Mouse (Mus musculus): ENCODE measurements at regions not wholly inside any gene's neighbourhood (a gene's known extent, or its start where the extent isn't known, plus 50 kb on each side); places are given as distances from the start of the nearest gene placed in this dataset.

DNA sequence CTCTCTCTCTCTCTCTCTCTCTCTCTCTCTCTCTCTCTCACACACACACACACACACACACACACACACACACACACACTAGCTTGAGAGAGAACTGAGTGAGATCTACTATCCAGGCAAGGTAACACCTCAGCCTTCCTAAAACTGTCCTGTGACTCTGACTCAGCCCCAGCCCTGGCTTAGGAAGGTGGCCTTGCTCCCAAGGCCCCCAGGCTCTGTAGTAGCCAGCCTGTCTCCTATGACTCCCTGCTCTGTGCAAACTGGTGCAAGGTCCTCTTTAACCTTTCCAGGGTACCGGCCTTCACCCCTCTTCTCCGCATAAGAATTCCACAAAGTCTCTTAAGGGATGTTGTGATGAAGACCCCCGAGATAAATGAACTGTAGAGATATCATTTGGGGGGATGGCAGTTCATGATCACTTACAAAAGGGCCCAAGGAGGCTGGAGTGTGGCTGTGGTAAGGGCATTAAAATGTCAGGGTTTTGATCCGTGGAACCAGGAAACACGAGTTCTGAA, 114.1 kb downstream of the Erv3 start:
- H3K36me3 ChIP-seq (ENCODE audit: insufficient read depth, low read length): no peaks in the 10 kb centered on the region
- 83% methylated on average over 5 of the region's 5 CpGs for WGBS
- H3K4me2 ChIP-seq (replicated peaks; ENCODE audit: low read depth, low read length): no peak overlapping the region
- ATAC-seq: no peak
- H3K9me3 ChIP-seq (ENCODE audit: low read length): no peaks in the 10 kb centered on the region
- no peak overlapping the region for H3K27ac ChIP-seq (ENCODE audit: low read length)
- H3K9ac ChIP-seq (replicated peaks; ENCODE audit: low read depth): no peak overlapping the region
- TF ChIP-seq CTCF (IDR thresholded peaks at IDR 0.05) (no peak), EP300 (IDR thresholded peaks at IDR 0.05) (no peak)
- H3K4me3 ChIP-seq (ENCODE audit: low read depth, low read length): no peak overlapping the region
- no peaks in the 10 kb centered on the region for H3K4me1 ChIP-seq (ENCODE audit: insufficient read depth, low read depth, low read length)
- H3K27me3 ChIP-seq (replicated peaks; ENCODE audit: insufficient read depth, low read length): no peaks in the 10 kb centered on the region
- no peak for DNase-seq (ENCODE audit: low spot score)

- H3K4me2 ChIP-seq (replicated peaks; ENCODE audit: low read depth, low read length): no peak overlapping the region
- ATAC-seq (no peak), DNase-seq (ENCODE audit: low spot score) (no peak)
- no peaks in the 10 kb centered on the region for H3K4me1 ChIP-seq (ENCODE audit: insufficient read depth, low read depth, low read length)
- 78% methylated on average over 9 of the region's 9 CpGs for WGBS
- H3K9me3 ChIP-seq (ENCODE audit: low read length): no peaks in the 10 kb centered on the region
- no peaks in the 10 kb centered on the region for H3K27me3 ChIP-seq (replicated peaks; ENCODE audit: insufficient read depth, low read length)
- no peak overlapping the region for H3K9ac ChIP-seq (replicated peaks; ENCODE audit: low read depth)
- no peak overlapping the region for H3K4me3 ChIP-seq (ENCODE audit: low read depth, low read length)
- no peak overlapping the region for H3K27ac ChIP-seq (ENCODE audit: low read length)
- TF ChIP-seq EP300 (IDR thresholded peaks at IDR 0.05): no peak
- TF ChIP-seq CTCF (IDR thresholded peaks at IDR 0.05): no peak
- H3K36me3 ChIP-seq (ENCODE audit: insufficient read depth, low read length): no peaks in the 10 kb centered on the region
Measured at GRCm38 (mm10) chr2:131744957-131745356, 114.6 kb downstream of the Erv3 start.

GRCm38 (mm10) chr2:131740456-131740855, 119.1 kb downstream of the Erv3 start:
- H3K4me2 ChIP-seq (replicated peaks; ENCODE audit: low read depth, low read length): no peak overlapping the region
- no peaks in the 10 kb centered on the region for H3K4me1 ChIP-seq (ENCODE audit: insufficient read depth, low read depth, low read length)
- H3K9me3 ChIP-seq (ENCODE audit: low read length): no peaks in the 10 kb centered on the region
- TF ChIP-seq EP300 (IDR thresholded peaks at IDR 0.05) (no peak), CTCF (IDR thresholded peaks at IDR 0.05) (no peak)
- H3K36me3 ChIP-seq (ENCODE audit: insufficient read depth, low read length): no peaks in the 10 kb centered on the region
- 85% methylated on average over 5 of the region's 5 CpGs for WGBS
- H3K4me3 ChIP-seq (ENCODE audit: low read depth, low read length): no peak overlapping the region
- DNase-seq (ENCODE audit: low spot score) (no peak), ATAC-seq (no peak)
- H3K27me3 ChIP-seq (replicated peaks; ENCODE audit: insufficient read depth, low read length): no peaks in the 10 kb centered on the region
- H3K9ac ChIP-seq (replicated peaks; ENCODE audit: low read depth): no peak overlapping the region
- no peak overlapping the region for H3K27ac ChIP-seq (ENCODE audit: low read length)

DNA sequence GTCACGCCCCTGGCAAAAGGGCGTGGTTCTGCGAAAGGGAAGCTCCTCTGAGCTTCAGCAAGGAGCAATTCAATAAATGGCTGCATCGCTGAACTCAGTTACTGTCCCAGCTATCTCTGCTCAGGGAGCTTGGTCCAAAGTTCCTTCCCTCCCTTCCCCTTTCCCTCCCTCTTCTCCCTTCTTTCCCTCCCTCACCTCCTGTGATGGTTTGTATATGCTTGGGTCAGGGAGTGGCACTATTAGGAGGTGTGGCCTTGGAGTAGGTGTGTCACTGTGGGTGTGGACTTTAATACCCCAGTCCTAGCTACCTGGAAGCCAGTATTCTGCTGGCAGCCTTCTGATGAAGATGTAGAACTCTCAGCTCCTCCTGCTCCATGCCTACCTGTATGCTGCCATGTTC, 120.5 kb downstream of the Erv3 start:
- 83% methylated on average over 4 of the region's 4 CpGs for whole genome bisulfite sequencing
- H3K9ac ChIP-seq (replicated peaks; ENCODE audit: low read depth): no peak overlapping the region
- no peak for ATAC-seq
- H3K4me3 ChIP-seq (ENCODE audit: low read depth, low read length): no peak overlapping the region
- no peak overlapping the region for H3K27ac ChIP-seq (ENCODE audit: low read length)
- no peaks in the 10 kb centered on the region for H3K27me3 ChIP-seq (replicated peaks; ENCODE audit: insufficient read depth, low read length)
- no peak overlapping the region for H3K4me2 ChIP-seq (replicated peaks; ENCODE audit: low read depth, low read length)
- TF ChIP-seq CTCF (IDR thresholded peaks at IDR 0.05) (no peak), EP300 (IDR thresholded peaks at IDR 0.05) (no peak)
- no peaks in the 10 kb centered on the region for H3K4me1 ChIP-seq (ENCODE audit: insufficient read depth, low read depth, low read length)
- DNase-seq (ENCODE audit: low spot score): no peak
- H3K36me3 ChIP-seq (ENCODE audit: insufficient read depth, low read length): no peaks in the 10 kb centered on the region
- H3K9me3 ChIP-seq (ENCODE audit: low read length): no peaks in the 10 kb centered on the region

DNA sequence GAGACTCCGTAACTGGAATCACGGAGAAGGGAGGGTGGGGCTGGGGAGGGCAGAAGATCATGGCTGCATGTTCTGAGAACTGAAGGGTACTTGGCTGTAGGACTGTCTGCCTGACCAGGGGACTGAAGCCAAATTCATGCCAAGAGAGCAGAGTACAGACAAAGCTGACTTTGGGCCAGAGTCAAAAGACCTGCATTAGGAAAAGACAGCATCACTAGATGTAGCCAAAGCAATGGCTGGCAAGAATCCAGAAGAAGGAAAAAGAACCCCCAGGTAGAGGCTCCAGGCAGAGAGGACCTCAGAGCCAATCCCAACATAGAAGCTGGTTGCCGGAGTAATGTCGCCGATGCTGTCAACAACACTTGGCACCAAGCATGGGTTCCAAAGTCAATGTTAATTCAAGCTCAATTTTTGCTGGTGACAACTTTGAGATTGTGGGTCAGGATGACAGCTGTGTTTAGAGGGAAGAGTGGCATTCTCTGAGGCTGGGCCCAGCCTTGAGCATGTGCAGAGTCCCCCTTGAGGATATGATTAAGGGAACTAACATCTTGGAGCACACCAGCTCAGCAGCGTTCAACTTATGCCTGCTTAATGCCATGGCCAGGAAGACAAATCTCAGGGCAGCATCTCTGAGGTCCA, 124.7 kb downstream of the Erv3 start:
- no peaks in the 10 kb centered on the region for H3K9me3 ChIP-seq (ENCODE audit: low read length)
- H3K36me3 ChIP-seq (ENCODE audit: insufficient read depth, low read length): no peaks in the 10 kb centered on the region
- ATAC-seq (no peak), DNase-seq (ENCODE audit: low spot score) (no peak)
- no peak overlapping the region for H3K4me3 ChIP-seq (ENCODE audit: low read depth, low read length)
- TF ChIP-seq EP300 (IDR thresholded peaks at IDR 0.05) (no peak), CTCF (IDR thresholded peaks at IDR 0.05) (no peak)
- 71% methylated on average over 6 of the region's 6 CpGs for WGBS
- H3K9ac ChIP-seq (replicated peaks; ENCODE audit: low read depth): no peak overlapping the region
- H3K27me3 ChIP-seq (replicated peaks; ENCODE audit: insufficient read depth, low read length): no peaks in the 10 kb centered on the region
- no peaks in the 10 kb centered on the region for H3K4me1 ChIP-seq (ENCODE audit: insufficient read depth, low read depth, low read length)
- no peak overlapping the region for H3K27ac ChIP-seq (ENCODE audit: low read length)
- no peak overlapping the region for H3K4me2 ChIP-seq (replicated peaks; ENCODE audit: low read depth, low read length)

DNA sequence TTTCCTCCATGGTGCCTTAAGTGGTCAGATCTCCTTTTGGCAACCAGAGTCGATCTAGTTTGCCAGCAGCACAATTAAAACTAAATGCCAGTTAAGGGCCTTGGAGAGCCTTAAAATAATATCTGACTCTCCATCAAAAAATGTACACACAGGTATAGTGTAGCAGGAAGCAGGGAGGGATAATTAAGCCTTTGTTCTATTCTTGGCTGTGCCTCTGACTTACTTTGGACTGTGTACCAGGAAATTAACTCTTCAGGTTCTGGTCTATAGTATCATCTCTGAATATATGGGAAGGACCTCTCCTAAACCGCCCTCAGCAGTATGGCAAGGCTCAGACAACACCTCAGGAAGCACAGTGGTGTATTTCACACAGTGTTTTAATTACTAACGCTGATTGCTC, 133.0 kb downstream of the Erv3 start:
- Histone ChIP-seq H3K4me3 (ENCODE audit: low read depth, low read length) (no peak overlapping the region), H3K27ac (ENCODE audit: low read length) (no peak overlapping the region), H3K36me3 (ENCODE audit: insufficient read depth, low read length) (no peaks in the 10 kb centered on the region), H3K4me2 (replicated peaks; ENCODE audit: low read depth, low read length) (no peak overlapping the region), H3K9me3 (ENCODE audit: low read length) (no peaks in the 10 kb centered on the region), H3K27me3 (replicated peaks; ENCODE audit: insufficient read depth, low read length) (no peaks in the 10 kb centered on the region), H3K4me1 (ENCODE audit: insufficient read depth, low read depth, low read length) (no peaks in the 10 kb centered on the region), H3K9ac (replicated peaks; ENCODE audit: low read depth) (no peak overlapping the region)
- no peak for DNase-seq (ENCODE audit: low spot score)
- ATAC-seq: no peak
- TF ChIP-seq EP300 (IDR thresholded peaks at IDR 0.05) (no peak), CTCF (IDR thresholded peaks at IDR 0.05) (no peak)
- WGBS: 41% methylated on average over 3 of the region's 3 CpGs

Measured in lung, postnatal 0 days (tissue).